Mouse (Mus musculus) olfactory bulb, adult 2 months (tissue): ENCODE results near the gene Syt9. TPM values are rescaled to one million over a fixed set of nuclear protein-coding genes. Genes with fewer than 3 reads are reported as not detected.

Experiments
- H3K27ac ChIP-seq: fragments of 200-500 bp; 2 replicates; pipeline ENCODE4 v1.5.1; 2012; ENCODE audit warnings: low read depth, low read length; ENCODE audit not compliant: insufficient read depth
- H3K4me1 ChIP-seq: fragments of 200-500 bp; 2 replicates; pipeline ENCODE4 v1.6.1; 2012; ENCODE audit warnings: low read length; ENCODE audit not compliant: control insufficient read depth, insufficient read depth
- H3K4me3 ChIP-seq: fragments of 200-500 bp; 2 replicates; pipeline ENCODE4 v1.5.1; 2012; ENCODE audit warnings: mild to moderate bottlenecking, low read depth, low read length, moderate library complexity; ENCODE audit not compliant: insufficient read depth
- CTCF ChIP-seq: fragments of 200-500 bp; IDR thresholded peaks from 2 replicates; pipeline ENCODE4 v1.5.1; 2012; ENCODE audit warnings: low read depth, mild to moderate bottlenecking, low read length, moderate library complexity; ENCODE audit not compliant: insufficient read depth
- POLR2A ChIP-seq: fragments of 200-500 bp; IDR thresholded peaks from 2 replicates; pipeline ENCODE4 v1.6.1; 2012; ENCODE audit warnings: mild to moderate bottlenecking, low read depth, low read length, moderate library complexity; ENCODE audit not compliant: insufficient read depth
- WGBS: fragments of 180-500 bp; shearing (Covaris S2); methylation state at CpG from one replicate; pipeline ENCODE4 v1.1.7; 2018; 5-methylcytosine and 5-hydroxymethylcytosine counted together
- polyA plus RNA-seq: library from polyadenylated mRNA; stranded (reverse); fragments of >200 nt; gene quantifications from 2 replicates; pipeline ENCODE4 v1.2.4, GENCODE M21; 2012; ENCODE audit warnings: low replicate concordance; ENCODE audit not compliant: missing spikeins, insufficient read depth, insufficient read length

The Syt9 gene
- polyA plus RNA-seq, 1 experiment, result not detected

DNA sequence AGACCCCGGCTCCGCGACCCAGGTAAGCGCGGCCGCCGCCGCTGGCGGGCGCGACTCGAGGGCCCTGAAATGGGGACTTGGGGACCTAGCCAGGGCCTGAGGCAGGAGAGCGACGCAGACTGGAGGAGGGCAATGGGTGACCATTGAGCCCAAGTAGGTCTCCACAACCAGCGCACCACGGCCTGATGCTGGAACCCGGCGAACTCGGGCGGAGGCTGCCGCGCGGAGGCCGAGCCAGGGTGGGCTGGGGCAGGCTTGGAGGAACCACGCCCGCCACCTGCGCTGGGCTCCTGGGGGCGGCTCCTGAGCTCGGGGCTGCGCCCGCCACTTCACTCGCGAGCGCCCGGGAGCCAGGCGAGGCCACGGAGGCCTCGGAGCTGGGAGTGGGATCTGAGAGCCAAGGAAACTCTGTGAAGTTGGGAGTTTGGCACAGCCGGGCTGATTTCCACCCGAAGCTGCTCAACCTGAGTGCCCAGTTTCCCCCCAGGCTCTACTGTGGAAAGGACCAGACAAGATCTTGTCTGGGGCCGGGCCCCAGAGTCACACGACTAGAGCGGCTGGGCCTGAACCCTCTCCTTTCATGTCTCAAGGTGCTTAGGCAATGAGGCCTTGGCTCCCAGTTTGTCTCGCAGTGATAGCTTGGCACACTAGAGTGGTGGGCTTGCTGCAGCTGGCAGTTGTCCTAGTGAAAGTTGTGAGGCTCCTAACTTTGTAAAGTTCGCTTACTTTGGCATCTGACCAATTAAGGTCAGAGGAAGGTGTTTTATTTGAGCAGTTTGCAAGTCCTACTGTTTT, 795 bp downstream of the Syt9 start:
- WGBS, result 6% methylated on average over 45 of the region's 45 CpGs
- peak overlapping the region; percentile 79 for H3K4me3 ChIP-seq
- H3K4me1 ChIP-seq, result peaks cover 13% of the 10 kb centered on the region; the same call in 1 of the 2 replicates
- H3K27ac ChIP-seq, result no peak overlapping the region
- TF ChIP-seq CTCF (no peak), POLR2A (no peak)

DNA sequence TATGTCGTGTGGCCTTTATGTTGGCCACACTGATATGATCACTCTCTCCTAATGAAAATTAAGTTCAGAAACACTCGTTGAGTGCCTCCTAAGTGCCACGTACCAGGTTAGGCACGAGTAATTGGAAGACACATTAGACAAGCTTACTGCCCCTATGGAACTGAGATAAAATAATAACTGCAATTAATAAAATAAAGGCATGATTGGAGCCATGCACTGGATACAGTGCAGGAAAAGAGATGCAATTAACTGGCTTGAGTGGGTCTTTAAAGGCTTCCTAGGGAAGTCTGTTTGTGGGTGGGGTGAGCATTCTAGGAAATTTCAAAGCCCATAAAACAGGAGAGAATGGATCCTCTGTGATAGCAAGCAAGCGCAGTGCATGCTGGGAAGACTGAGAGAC, 10.0 kb downstream of the Syt9 start:
- H3K27ac ChIP-seq, result no peak overlapping the region
- WGBS, result 81% methylated on average over 5 of the region's 5 CpGs

DNA sequence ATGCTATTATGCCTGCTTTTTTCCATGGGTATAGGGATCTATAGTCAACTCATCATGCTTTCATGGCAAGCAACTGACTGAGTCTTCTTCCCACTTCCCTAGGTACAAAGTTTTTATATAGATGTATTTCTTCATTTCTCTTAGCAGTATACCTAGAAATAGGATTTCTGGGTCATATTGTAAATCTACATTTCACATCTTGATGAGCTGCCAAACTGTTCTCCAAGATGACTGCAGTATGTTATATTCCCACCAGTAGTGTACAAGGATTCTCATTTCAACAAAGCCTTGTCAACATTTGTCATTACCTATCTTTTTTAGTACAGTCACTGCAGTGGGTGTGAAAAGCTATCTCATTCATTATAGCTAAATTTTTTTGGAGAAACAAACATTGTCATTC, 19.1 kb downstream of the Syt9 start:
- no peaks in the 10 kb centered on the region for H3K4me1 ChIP-seq
- no peak overlapping the region for H3K4me3 ChIP-seq
- H3K27ac ChIP-seq, result no peak overlapping the region
- TF ChIP-seq POLR2A, result no peak
- no peak for TF ChIP-seq CTCF

More for the DNA sequence above, 10.0 kb downstream of the Syt9 start:
- Histone ChIP-seq H3K4me3 (no peak overlapping the region), H3K4me1 (no peaks in the 10 kb centered on the region)
- TF ChIP-seq CTCF (no peak), POLR2A (no peak)

DNA sequence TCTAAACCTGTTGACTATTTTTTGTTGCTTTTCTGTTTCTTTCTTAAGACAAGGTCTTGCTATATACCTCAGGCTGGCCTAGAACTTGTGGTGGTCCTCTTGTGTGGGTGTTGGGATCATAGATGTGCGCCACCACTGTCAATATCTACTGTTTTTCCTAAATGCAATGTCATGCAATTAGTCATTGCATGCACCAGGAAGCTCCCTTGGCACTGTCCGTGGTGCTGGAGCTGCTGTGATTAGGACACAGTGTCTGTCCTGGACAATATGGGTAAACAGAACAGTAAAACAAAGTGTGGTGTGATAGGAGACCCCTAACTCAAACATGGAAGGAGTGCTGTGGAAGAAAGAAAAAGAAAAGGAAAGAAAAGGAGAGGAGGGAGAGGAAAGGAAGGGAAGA, 22.2 kb downstream of the Syt9 start:
- no peak overlapping the region for H3K4me3 ChIP-seq
- WGBS, result 83% methylated on average over 2 of the region's 2 CpGs

DNA sequence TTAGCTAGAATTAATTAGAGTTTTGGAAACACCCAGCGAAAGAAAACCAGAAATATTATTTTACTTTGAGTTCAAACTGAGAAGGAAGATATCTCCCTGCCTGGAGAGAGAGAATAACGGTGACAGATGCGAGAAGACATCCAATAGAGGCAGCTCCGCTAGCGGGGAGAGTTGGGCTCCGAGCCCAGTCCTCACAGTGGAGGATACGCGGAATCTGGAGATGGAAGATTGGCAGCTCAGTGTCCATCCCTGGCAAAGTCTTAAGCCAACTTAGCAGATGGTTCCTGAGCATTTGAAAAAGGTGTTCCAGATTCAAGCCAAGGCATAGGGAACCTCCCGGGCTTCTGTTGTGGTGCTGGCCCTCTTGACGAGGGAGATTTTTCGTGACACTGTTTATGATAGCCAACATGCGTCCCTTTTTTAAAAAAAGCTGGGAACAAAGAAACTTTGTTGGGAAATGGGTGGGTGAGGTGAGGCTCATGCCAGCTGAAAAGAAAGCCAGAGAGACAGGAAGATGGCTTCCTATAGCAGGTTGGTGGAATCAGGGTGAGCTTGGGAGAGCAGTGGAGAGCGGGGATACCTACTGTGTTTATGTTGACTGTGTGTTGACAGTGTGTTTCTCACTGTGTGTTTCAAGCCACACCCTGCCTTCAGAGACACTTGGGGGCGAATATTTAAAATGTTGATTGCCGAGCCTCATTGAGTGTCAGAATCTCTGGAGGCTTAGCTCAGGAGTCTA, 29.7 kb downstream of the Syt9 start:
- no peak overlapping the region for H3K4me3 ChIP-seq
- TF ChIP-seq CTCF (no peak), POLR2A (no peak)
- H3K4me1 ChIP-seq, result no peaks in the 10 kb centered on the region
- H3K27ac ChIP-seq, result no peak overlapping the region
- 86% methylated on average over 15 of the region's 15 CpGs for WGBS

More for the DNA sequence above, 22.2 kb downstream of the Syt9 start:
- no peak for TF ChIP-seq CTCF
- Histone ChIP-seq H3K4me1 (no peaks in the 10 kb centered on the region), H3K27ac (no peak overlapping the region)

DNA sequence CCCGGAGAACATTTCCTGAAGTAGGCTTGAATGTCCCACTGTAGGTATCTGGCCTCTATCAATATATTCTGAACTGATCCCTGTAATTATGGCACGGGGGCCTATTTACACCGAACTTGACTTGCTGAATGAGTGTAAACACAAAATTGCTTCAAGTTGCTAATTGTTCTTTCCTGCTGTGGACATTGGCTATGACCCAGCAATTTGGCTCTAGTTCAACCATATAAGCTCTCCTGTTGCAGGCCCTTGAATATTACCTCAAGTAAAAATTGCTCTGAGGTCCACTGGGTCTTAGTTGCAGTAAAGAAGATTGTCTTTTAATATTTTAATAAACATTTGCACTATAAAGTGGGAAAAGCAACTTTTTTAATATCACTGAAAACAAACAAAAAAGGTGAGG, 32.7 kb downstream of the Syt9 start:
- Histone ChIP-seq H3K4me1 (no peaks in the 10 kb centered on the region), H3K4me3 (no peak overlapping the region), H3K27ac (no peak overlapping the region)
- TF ChIP-seq CTCF (no peak), POLR2A (no peak)
- WGBS, result 49% methylated on average over 3 of the region's 3 CpGs

DNA sequence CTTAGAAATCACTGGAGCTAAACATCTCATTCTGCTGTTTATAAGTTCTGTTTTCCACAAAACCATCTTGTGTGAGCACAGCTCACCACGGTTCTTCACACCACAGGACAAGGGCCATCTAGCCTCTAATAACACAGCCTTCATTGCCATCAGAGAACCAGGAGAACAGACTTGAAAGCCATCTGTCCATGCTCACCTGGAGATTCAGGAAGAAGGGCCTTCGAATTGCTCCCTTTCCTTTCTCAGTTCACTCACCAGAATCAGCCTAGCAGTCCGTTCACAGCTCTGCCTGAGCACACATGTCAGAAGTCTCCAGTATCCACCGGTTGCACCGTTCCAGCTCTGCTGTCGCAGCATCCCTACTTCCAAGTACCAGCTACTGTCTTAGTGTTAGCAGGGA, 44.4 kb downstream of the Syt9 start:
- H3K27ac ChIP-seq, result no peak overlapping the region
- 96% methylated on average over 6 of the region's 6 CpGs for WGBS
- no peak overlapping the region for H3K4me3 ChIP-seq
- H3K4me1 ChIP-seq, result no peaks in the 10 kb centered on the region
- TF ChIP-seq POLR2A (no peak), CTCF (no peak)

DNA sequence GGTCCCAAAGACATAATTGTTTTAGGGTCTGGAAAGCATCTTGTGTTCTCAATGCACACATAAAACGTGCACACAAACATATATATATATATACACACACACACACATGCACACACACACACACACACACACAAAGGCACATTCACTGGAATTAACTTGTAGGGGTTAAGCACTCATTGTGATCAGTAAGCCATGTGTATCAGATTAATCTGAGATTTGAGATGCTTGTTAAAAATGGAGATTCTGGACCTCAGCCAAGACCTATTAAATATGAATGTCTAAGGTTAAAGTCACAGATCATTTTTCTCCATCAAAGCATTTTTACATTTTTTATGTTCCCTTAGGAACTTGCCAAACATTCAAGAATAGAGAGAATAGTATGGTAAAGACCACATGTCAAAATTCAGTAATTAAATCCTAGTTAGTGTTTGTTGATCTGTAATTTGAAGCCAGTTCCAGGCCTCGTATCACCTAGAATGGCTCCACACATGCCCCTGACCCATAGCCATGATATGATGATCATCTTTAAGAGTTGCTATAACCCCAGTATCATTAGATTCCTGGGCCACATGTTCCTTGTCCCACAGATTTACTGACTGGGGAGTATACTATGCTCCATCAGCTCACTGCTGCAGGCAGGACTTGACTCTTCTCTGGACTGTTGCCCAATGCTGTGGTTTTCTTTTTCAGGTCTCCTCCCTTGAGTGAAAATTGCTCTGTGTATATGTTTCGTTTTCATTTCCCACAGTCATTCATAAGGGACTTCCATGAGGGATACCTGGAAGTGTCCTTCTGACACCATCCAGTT, 46.7 kb downstream of the Syt9 start:
- WGBS, result 77% methylated on average over 3 of the region's 3 CpGs
- no peaks in the 10 kb centered on the region for H3K4me1 ChIP-seq
- H3K4me3 ChIP-seq, result no peak overlapping the region
- H3K27ac ChIP-seq, result no peak overlapping the region
- TF ChIP-seq CTCF (no peak), POLR2A (no peak)

DNA sequence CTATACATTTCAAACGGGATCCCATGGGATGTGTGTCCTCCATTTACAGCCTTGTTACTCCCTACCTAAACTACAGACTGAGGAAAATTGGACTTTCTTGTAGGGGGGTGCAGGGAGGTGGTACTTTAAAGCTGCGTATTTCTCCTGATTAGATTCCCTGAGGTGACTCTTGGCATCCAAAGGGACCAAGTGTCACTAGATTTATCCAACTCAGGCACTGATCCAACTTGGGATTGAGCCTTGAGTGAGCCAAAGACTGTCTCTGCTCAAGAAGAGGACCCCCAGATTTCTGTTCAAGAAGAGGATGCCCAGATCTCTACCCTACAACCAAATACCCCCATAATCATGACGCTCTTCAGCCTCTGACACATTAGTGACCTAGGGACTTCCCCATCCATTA, 66.9 kb downstream of the Syt9 start:
- 97% methylated on average over 3 of the region's 3 CpGs for WGBS
- TF ChIP-seq POLR2A (no peak), CTCF (no peak)
- Histone ChIP-seq H3K27ac (no peak overlapping the region), H3K4me1 (no peaks in the 10 kb centered on the region), H3K4me3 (no peak overlapping the region)
